Comparison of ENCODE assay signal across 8 mouse cellular contexts in the genomic region with DNA sequence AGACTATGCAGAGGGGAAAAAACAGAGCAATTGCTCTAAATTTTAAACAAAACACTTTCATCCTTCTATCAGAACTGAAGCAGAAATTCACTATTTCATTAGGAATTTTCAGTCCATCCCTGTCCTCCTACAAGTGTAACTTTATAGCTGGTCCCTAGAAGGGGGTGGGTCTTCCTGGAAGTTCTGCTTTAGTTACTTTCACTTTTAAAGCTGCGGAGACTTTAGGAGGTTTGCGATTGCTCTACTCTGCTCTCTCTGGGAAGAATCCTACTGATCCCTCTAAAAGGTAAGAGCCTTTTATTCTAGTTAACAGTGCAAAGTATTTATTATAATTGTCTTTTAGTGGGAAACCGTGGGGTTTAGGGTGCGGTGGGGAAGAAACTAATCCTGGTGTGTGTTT. TPM values are rescaled to one million over a fixed set of nuclear protein-coding genes. Genes with fewer than 3 reads are reported as not detected.
DNase-seq lines count a peak whose midpoint lies in the region; ATAC-seq lines count a peak whose summit lies in the region.

A gene (plus strand): TSS at position 167 of the 400 bp plus-strand sequence.

- H3K27me3 ChIP-seq in forebrain, embryonic 11.5 days (ENCODE audit: control insufficient read depth, insufficient read depth, low read length), result no peaks in the 10 kb centered on the region
- no peaks in the 10 kb centered on the region for H3K27me3 ChIP-seq in limb, embryonic 10.5 days (ENCODE audit: low read depth, poor library complexity, severe bottlenecking)
- no peaks in the 10 kb centered on the region for H3K27me3 ChIP-seq in midbrain, embryonic 14.5 days (ENCODE audit: control insufficient read depth, insufficient read depth, low read length)

- no peaks in the 10 kb centered on the region for H3K9me3 ChIP-seq in forebrain, embryonic 11.5 days (ENCODE audit: control insufficient read depth, low read length)
- no peaks in the 10 kb centered on the region for H3K9me3 ChIP-seq in limb, embryonic 10.5 days (replicated peaks)
- no peaks in the 10 kb centered on the region for H3K9me3 ChIP-seq in midbrain, embryonic 14.5 days (ENCODE audit: control insufficient read depth, low read length)

- peak within 1 kb of the TSS; percentile 36 for H3K4me3 ChIP-seq in forebrain, embryonic 11.5 days (ENCODE audit: low read depth, low read length)
- peak within 1 kb of the TSS; percentile 54 for H3K4me3 ChIP-seq in limb, embryonic 10.5 days
- H3K4me3 ChIP-seq in midbrain, embryonic 14.5 days (replicated peaks; ENCODE audit: low read depth, low read length), result peak within 1 kb of the TSS; percentile 30

- 3% methylated on average over 4 of the region's 4 CpGs for WGBS in forebrain, embryonic 11.5 days
- WGBS in limb, embryonic 10.5 days, result 6% methylated on average over 4 of the region's 4 CpGs
- WGBS in midbrain, embryonic 14.5 days, result 3% methylated on average over 4 of the region's 4 CpGs

- peak; percentile 8 for DNase-seq in layer of hippocampus, adult 11-12 months (ENCODE audit: low spot score)
- no peak for DNase-seq in layer of hippocampus, adult 9-10 months (ENCODE audit: low spot score)
- DNase-seq in adrenal gland, postnatal 10 days, result peak; percentile 66
- no peak for DNase-seq in forebrain, embryonic 11.5 days (ENCODE audit: low spot score)
- peak in 1 of 2 experiments; percentile 31 for DNase-seq in heart, postnatal 14 days
- DNase-seq in limb, embryonic 10.5 days (ENCODE audit: low spot score), result no peak
- DNase-seq in midbrain, embryonic 14.5 days, result peak; percentile 49
- no peak for DNase-seq in T-cell, adult 2 months (ENCODE audit: low spot score)

- H3K4me1 ChIP-seq in forebrain, embryonic 11.5 days (replicated peaks; ENCODE audit: control insufficient read depth, insufficient read depth, low read length), result no peaks in the 10 kb centered on the region
- peaks cover 6% of the 10 kb centered on the region; the same call in 1 of the 2 replicates for H3K4me1 ChIP-seq in limb, embryonic 10.5 days
- 0 out of 2 replicates have a peak, but pooled peaks cover 5% of the 10 kb centered on the region for H3K4me1 ChIP-seq in midbrain, embryonic 14.5 days (ENCODE audit: control insufficient read depth, insufficient read depth, low read length)

- peak within 1 kb of the TSS; percentile 36 for H3K4me2 ChIP-seq in forebrain, embryonic 11.5 days (ENCODE audit: low read depth, low read length, severe bottlenecking)
- H3K4me2 ChIP-seq in midbrain, embryonic 14.5 days (ENCODE audit: low read length), result peak within 1 kb of the TSS; percentile 41

- peak within 1 kb of the TSS; percentile 43 for H3K9ac ChIP-seq in forebrain, embryonic 11.5 days (ENCODE audit: low read length)
- peak within 1 kb of the TSS; percentile 31; the same call in 1 of the 2 replicates for H3K9ac ChIP-seq in midbrain, embryonic 14.5 days (replicated peaks; ENCODE audit: low read length)

- peak; percentile 75 for ATAC-seq in forebrain, embryonic 11.5 days (replicated peaks; ENCODE audit: low FRiP score)
- ATAC-seq in midbrain, embryonic 14.5 days (ENCODE audit: low FRiP score, low TSS enrichment), result no peak

- H3K36me3 ChIP-seq in forebrain, embryonic 11.5 days (ENCODE audit: control insufficient read depth, insufficient read depth, low read length), result no peaks in the 10 kb centered on the region
- no peaks in the 10 kb centered on the region for H3K36me3 ChIP-seq in limb, embryonic 10.5 days
- H3K36me3 ChIP-seq in midbrain, embryonic 14.5 days (ENCODE audit: control insufficient read depth, insufficient read depth, low read length), result no peaks in the 10 kb centered on the region

- intact Hi-C loops in heart, postnatal 14 days (cut with DNase I), result no loop called here

- no peak within 1 kb of the TSS for H3K27ac ChIP-seq in forebrain, embryonic 11.5 days (ENCODE audit: low read depth, low read length)
- no peak within 1 kb of the TSS for H3K27ac ChIP-seq in limb, embryonic 10.5 days
- no peak within 1 kb of the TSS for H3K27ac ChIP-seq in midbrain, embryonic 14.5 days (replicated peaks; ENCODE audit: low read depth, low read length)

RNA-seq across cellular contexts. Expression of the gene that starts here (rescaled TPM):
- 10 to 100 TPM; 33.2 to 37.9 TPM for total RNA-seq in adrenal gland, postnatal 10 days (2021)
- polyA plus RNA-seq in forebrain, embryonic 11.5 days (2014; fragmentation: Nextera tagmentation; extraction: Ambion mirVana), result 9.1 and 9.7 TPM in 2 replicates
- total RNA-seq in heart, postnatal 14 days (2021), result 10 to 100 TPM; 30.5 to 31.7 TPM
- polyA plus RNA-seq in limb, embryonic 10.5 days (2016; fragmentation: Nextera tagmentation; extraction: Ambion mirVana), result 4.8 and 7.8 TPM in 2 replicates
- polyA plus RNA-seq in midbrain, embryonic 14.5 days (2014; fragmentation: Nextera tagmentation; extraction: Ambion mirVana), result 3.6 and 7.2 TPM in 2 replicates

Comparison
In these comparisons a context has a peak if more than half of its experiments do, and no peak if none do; other contexts are left out.
1. DNase-seq: peak in layer of hippocampus, adult 11-12 months (single experiment), adrenal gland, postnatal 10 days (single experiment) and midbrain, embryonic 14.5 days (single experiment); none in layer of hippocampus, adult 9-10 months (single experiment), forebrain, embryonic 11.5 days (single experiment), limb, embryonic 10.5 days (single experiment) and T-cell, adult 2 months (single experiment).
2. Peak in every context shown above with its lines, with median percentiles within 50 percentile points of each other: H3K4me3 ChIP-seq.